Comparison of ENCODE assay signal across 9 mouse cellular contexts in the genomic region with DNA sequence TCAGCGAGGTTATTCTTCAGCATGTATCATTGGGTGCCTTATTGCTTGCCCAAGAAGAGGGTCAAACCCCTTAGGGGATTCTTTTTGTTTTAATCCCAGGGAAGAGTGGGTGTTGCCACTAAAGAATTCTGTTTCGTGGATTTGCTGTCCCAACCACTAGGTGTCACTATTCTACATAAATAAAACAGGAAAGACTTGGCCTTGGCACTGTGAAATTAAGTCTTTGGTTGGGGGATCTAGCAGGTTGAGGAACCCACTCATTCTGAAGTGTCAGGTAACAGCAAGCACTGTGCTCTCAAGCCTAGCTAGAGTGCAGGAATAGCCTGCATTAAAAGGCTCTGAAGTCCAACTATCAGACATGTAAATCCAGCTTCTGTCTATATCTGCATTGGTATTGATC.
A peak's percentile ranks its signal among the peaks of the same experiment; 100 is the strongest.
DNase-seq lines count a peak whose midpoint lies in the region; ATAC-seq and TF ChIP-seq lines count a peak whose summit lies in the region.
"Had no signal": no experiment of that assay in that cellular context is flagged by ENCODE, and none has a peak within 500 bp of the region (broad histone marks: within the 10 kb centered on the region; RNA-seq: fewer than 3 reads in every experiment).

No protein-coding gene starts in this region.

- TF ChIP-seq CTCF in gastrocnemius, adult 2 months (IDR thresholded peaks at IDR 0.05) = peak; percentile 60

- H3K4me3 ChIP-seq in gastrocnemius, adult 2 months = no peak overlapping the region
- no peak overlapping the region for H3K4me3 ChIP-seq in neural tube, embryonic 15.5 days (replicated peaks)
- no peak overlapping the region for H3K4me3 ChIP-seq in embryonic facial prominence, embryonic 14.5 days (ENCODE audit: low read depth, low read length)
- H3K4me3 ChIP-seq: liver, embryonic 13.5 days had no signal

- ATAC-seq in neural tube, embryonic 15.5 days (ENCODE audit: low FRiP score) = no peak
- ATAC-seq in embryonic facial prominence, embryonic 14.5 days (ENCODE audit: low read depth) = no peak

- H3K4me1 ChIP-seq in neural tube, embryonic 15.5 days = peaks cover 5% of the 10 kb centered on the region; the same call in 1 of the 2 replicates
- no peaks in the 10 kb centered on the region for H3K4me1 ChIP-seq in embryonic facial prominence, embryonic 14.5 days (ENCODE audit: control insufficient read depth, insufficient read depth, low read length)
- H3K4me1 ChIP-seq: liver, embryonic 13.5 days had no signal

- 5% methylated on average over 2 of the region's 2 CpGs for WGBS in neural tube, embryonic 15.5 days
- 4% methylated on average over 2 of the region's 2 CpGs for WGBS in embryonic facial prominence, embryonic 14.5 days

- no peak for DNase-seq in gastrocnemius, adult 2 months
- DNase-seq in gastrocnemius, postnatal 4 days (ENCODE audit: low spot score in 2 of 2) = no peak
- DNase-seq in neural tube, embryonic 10.5 days (ENCODE audit: extremely low spot score, low spot score) = peak; percentile 16
- DNase-seq in embryonic facial prominence, embryonic 14.5 days (ENCODE audit: low spot score) = peak; percentile 70
- DNase-seq in lung, postnatal 36 days = peak; percentile 40
- DNase-seq in thymus, postnatal 4 days = no peak
- DNase-seq in urinary bladder, adult 2 months (ENCODE audit: low spot score) = no peak
- DNase-seq: liver, embryonic 13.5 days had no signal

- H3K9me3 ChIP-seq in neural tube, embryonic 15.5 days (replicated peaks) = no peaks in the 10 kb centered on the region
- H3K9me3 ChIP-seq in embryonic facial prominence, embryonic 14.5 days (ENCODE audit: control insufficient read depth, low read length) = no peaks in the 10 kb centered on the region
- H3K9me3 ChIP-seq: liver, embryonic 13.5 days had no signal

- no peak overlapping the region for H3K27ac ChIP-seq in gastrocnemius, adult 2 months
- H3K27ac ChIP-seq in neural tube, embryonic 15.5 days (replicated peaks) = no peak overlapping the region
- H3K27ac ChIP-seq in embryonic facial prominence, embryonic 14.5 days (replicated peaks; ENCODE audit: low read depth, low read length) = no peak overlapping the region
- H3K27ac ChIP-seq: liver, embryonic 13.5 days had no signal

- no peaks in the 10 kb centered on the region for H3K36me3 ChIP-seq in neural tube, embryonic 15.5 days
- no peaks in the 10 kb centered on the region for H3K36me3 ChIP-seq in embryonic facial prominence, embryonic 14.5 days (ENCODE audit: control insufficient read depth, insufficient read depth, low read length)
- H3K36me3 ChIP-seq: liver, embryonic 13.5 days had no signal

- H3K4me2 ChIP-seq in neural tube, embryonic 15.5 days = no peak overlapping the region
- no peak overlapping the region for H3K4me2 ChIP-seq in embryonic facial prominence, embryonic 14.5 days (ENCODE audit: low read depth, low read length)
- H3K4me2 ChIP-seq: liver, embryonic 13.5 days had no signal

- H3K9ac ChIP-seq in neural tube, embryonic 15.5 days (replicated peaks) = no peak overlapping the region
- no peak overlapping the region for H3K9ac ChIP-seq in embryonic facial prominence, embryonic 14.5 days (ENCODE audit: low read depth, low read length)
- H3K9ac ChIP-seq: liver, embryonic 13.5 days had no signal

- intact Hi-C loops in gastrocnemius, adult 2 months (cut with DNase I) = loop anchor here (5.0 kb wide), 2 partner anchors 653 to 1263 kb away; no protein-coding TSS in a partner anchor

- no peaks in the 10 kb centered on the region for H3K27me3 ChIP-seq in neural tube, embryonic 15.5 days (replicated peaks)
- no peaks in the 10 kb centered on the region for H3K27me3 ChIP-seq in embryonic facial prominence, embryonic 14.5 days (replicated peaks; ENCODE audit: control insufficient read depth, insufficient read depth, low read length)
- H3K27me3 ChIP-seq: liver, embryonic 13.5 days had no signal

Comparison
In these comparisons a context has a peak if more than half of its experiments do, and no peak if none do; other contexts are left out.
1. DNase-seq: peak in neural tube, embryonic 10.5 days (single experiment), embryonic facial prominence, embryonic 14.5 days (single experiment) and lung, postnatal 36 days (single experiment); none in gastrocnemius, adult 2 months (single experiment), gastrocnemius, postnatal 4 days (0 of 2), thymus, postnatal 4 days (single experiment) and urinary bladder, adult 2 months (single experiment).